16 mouse cellular contexts compared by ENCODE assay signal in genomic region chr8:108848484-108848883, GRCm38 (mm10).
"Had no signal": no experiment of that assay in that cellular context is flagged by ENCODE, and none has a peak within 500 bp of the region (broad histone marks: within the 10 kb centered on the region; RNA-seq: fewer than 3 reads in every experiment).

No protein-coding gene starts in this region.

- H3K9me3 ChIP-seq: limb, embryonic 15.5 days; liver, embryonic 15.5 days; midbrain, embryonic 12.5 days; neural tube, embryonic 13.5 days had no signal

- DNase-seq: kidney, adult 11 months; kidney, adult 9 months; kidney, postnatal 4 days; left cerebral cortex, postnatal 4 days; lung, embryonic 14.5 days; lung, postnatal 10 days; lung, postnatal 4 days; retina, postnatal 1 day; right cerebral cortex, postnatal 14 days; thymus, postnatal 4 days had no signal

- H3K36me3 ChIP-seq: liver, embryonic 15.5 days; neural tube, embryonic 13.5 days had no signal

- H3K4me2 ChIP-seq: limb, embryonic 15.5 days; liver, embryonic 15.5 days; lung, embryonic 14.5 days; midbrain, embryonic 12.5 days; neural tube, embryonic 13.5 days had no signal

- H3K27ac ChIP-seq: kidney, postnatal 0 days; layer of hippocampus, adult 2 months; limb, embryonic 15.5 days; liver, embryonic 15.5 days; midbrain, embryonic 12.5 days; neural tube, embryonic 13.5 days had no signal

- H3K4me3 ChIP-seq: layer of hippocampus, adult 2 months; limb, embryonic 15.5 days; liver, embryonic 15.5 days; midbrain, embryonic 12.5 days; neural tube, embryonic 13.5 days had no signal

- H3K9ac ChIP-seq: limb, embryonic 15.5 days; liver, embryonic 15.5 days; lung, embryonic 14.5 days; midbrain, embryonic 12.5 days; neural tube, embryonic 13.5 days had no signal

- H3K27me3 ChIP-seq: limb, embryonic 15.5 days; liver, embryonic 15.5 days; midbrain, embryonic 12.5 days; neural tube, embryonic 13.5 days had no signal

- H3K4me1 ChIP-seq: liver, embryonic 15.5 days had no signal
